8 mouse cellular contexts compared by ENCODE assay signal in the genomic region with DNA sequence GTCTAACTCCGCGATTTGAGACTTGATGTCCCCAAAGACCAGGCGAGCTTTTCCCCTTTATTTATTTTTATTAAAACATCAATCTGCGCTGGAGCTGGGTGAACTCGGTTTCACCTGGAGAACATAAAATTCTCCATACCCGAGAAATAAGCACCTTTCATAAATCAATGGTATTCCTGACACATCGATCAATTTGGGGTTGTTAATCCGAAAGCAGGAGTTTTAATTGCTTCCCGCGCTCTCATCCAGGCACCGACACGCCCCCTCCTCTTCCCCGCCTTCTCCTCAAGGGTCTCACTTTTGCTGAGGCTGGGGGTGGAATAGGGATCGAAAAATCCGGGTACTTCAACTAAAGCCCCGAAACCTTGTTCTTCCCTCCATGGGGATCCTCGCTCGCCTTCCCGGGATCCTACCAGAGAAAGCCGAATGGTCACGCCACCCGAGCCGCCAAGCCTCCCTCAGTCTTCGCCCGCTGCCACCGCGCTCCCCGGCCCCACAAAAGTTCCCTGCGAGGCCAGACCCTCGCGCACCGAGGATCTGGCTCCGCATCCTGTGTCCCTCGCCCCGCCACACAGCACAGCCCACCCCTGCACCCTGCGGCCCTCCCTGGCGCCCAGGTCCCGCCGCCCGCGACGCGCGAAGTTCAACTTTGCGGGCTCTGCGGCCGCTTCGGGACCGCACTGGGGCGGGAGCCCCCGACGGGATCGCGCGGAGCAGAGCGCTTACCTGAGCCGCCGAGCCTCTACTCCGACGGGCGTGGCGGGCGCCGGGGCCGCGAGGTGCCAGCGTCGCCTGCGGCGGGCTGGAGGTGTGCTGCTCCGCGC. TPM values are rescaled to one million over a fixed set of nuclear protein-coding genes. Genes with fewer than 3 reads are reported as not detected.
DNase-seq lines count a peak whose midpoint lies in the region; ATAC-seq lines count a peak whose summit lies in the region.

No protein-coding gene starts in this region.

- H3K4me3 ChIP-seq in hindbrain, embryonic 13.5 days = peak overlapping the region; percentile 52
- H3K4me3 ChIP-seq in midbrain, embryonic 14.5 days (replicated peaks; ENCODE audit: low read depth, low read length) = peak overlapping the region; percentile 46

- peak overlapping the region; percentile 83 for H3K27ac ChIP-seq in hindbrain, embryonic 13.5 days
- peak overlapping the region; percentile 75 for H3K27ac ChIP-seq in midbrain, embryonic 14.5 days (replicated peaks; ENCODE audit: low read depth, low read length)

- H3K36me3 ChIP-seq in hindbrain, embryonic 13.5 days = no peaks in the 10 kb centered on the region
- no peaks in the 10 kb centered on the region for H3K36me3 ChIP-seq in midbrain, embryonic 14.5 days (ENCODE audit: control insufficient read depth, insufficient read depth, low read length)

- H3K27me3 ChIP-seq in hindbrain, embryonic 13.5 days = peaks cover 88% of the 10 kb centered on the region
- H3K27me3 ChIP-seq in midbrain, embryonic 14.5 days (ENCODE audit: control insufficient read depth, insufficient read depth, low read length) = peaks cover 62% of the 10 kb centered on the region

- H3K4me1 ChIP-seq in hindbrain, embryonic 13.5 days (replicated peaks) = peaks cover 58% of the 10 kb centered on the region
- peaks cover 24% of the 10 kb centered on the region for H3K4me1 ChIP-seq in midbrain, embryonic 14.5 days (ENCODE audit: control insufficient read depth, insufficient read depth, low read length)

- peak; percentile 28 for DNase-seq in gastrocnemius, postnatal 10 days
- DNase-seq in gastrocnemius, postnatal 25 days = no peak
- peak; percentile 47 for DNase-seq in embryo, embryonic 10.5 days (ENCODE audit: low spot score)
- peak; percentile 48 for DNase-seq in midbrain, embryonic 14.5 days
- DNase-seq in c-Kit-positive CD71-positive TER-119-positive erythroid progenitor cells, embryonic 14.5 days (ENCODE audit: low spot score) = no peak
- DNase-seq in layer of hippocampus, postnatal 10 days (ENCODE audit: low spot score in 2 of 2) = no peak
- no peak for DNase-seq in layer of hippocampus, adult 9-10 months (ENCODE audit: low spot score)

- H3K9ac ChIP-seq in hindbrain, embryonic 13.5 days = peak overlapping the region; percentile 74
- H3K9ac ChIP-seq in midbrain, embryonic 14.5 days (replicated peaks; ENCODE audit: low read length) = peak overlapping the region; percentile 51

- 0% methylated on average over 72 of the region's 72 CpGs for WGBS in hindbrain, embryonic 13.5 days
- WGBS in midbrain, embryonic 14.5 days = under 1% methylated on average over 65 of the region's 72 CpGs

- ATAC-seq in hindbrain, embryonic 13.5 days (ENCODE audit: low FRiP score) = no peak
- ATAC-seq in midbrain, embryonic 14.5 days (ENCODE audit: low FRiP score, low TSS enrichment) = no peak

- H3K9me3 ChIP-seq in hindbrain, embryonic 13.5 days = no peaks in the 10 kb centered on the region
- no peaks in the 10 kb centered on the region for H3K9me3 ChIP-seq in midbrain, embryonic 14.5 days (ENCODE audit: control insufficient read depth, low read length)

- peak overlapping the region; percentile 77 for H3K4me2 ChIP-seq in hindbrain, embryonic 13.5 days
- H3K4me2 ChIP-seq in midbrain, embryonic 14.5 days (ENCODE audit: low read length) = peak overlapping the region; percentile 84

RNA-seq across cellular contexts. Expression of a gene that starts 7.9 kb away (rescaled TPM):
- 10 to 100 TPM; 16.0 to 27.5 TPM for total RNA-seq in gastrocnemius, postnatal 10 days (2021)
- total RNA-seq in gastrocnemius, postnatal 25 days (2021) = 1 to 10 TPM; 6.6 to 8.6 TPM
- 22.2 and 27.7 TPM in 2 replicates for polyA plus RNA-seq in hindbrain, embryonic 13.5 days (2015; fragmentation: Nextera tagmentation; extraction: Ambion mirVana)
- 34.0 and 43.4 TPM in 2 replicates for polyA plus RNA-seq in midbrain, embryonic 14.5 days (2014; fragmentation: Nextera tagmentation; extraction: Ambion mirVana)
- 1 to 10 TPM; 2.0 to 2.1 TPM for total RNA-seq in layer of hippocampus, postnatal 10 days (2021)

Comparison
In these comparisons a context has a peak if more than half of its experiments do, and no peak if none do; other contexts are left out.
1. DNase-seq: peak in gastrocnemius, postnatal 10 days (single experiment), embryo, embryonic 10.5 days (single experiment) and midbrain, embryonic 14.5 days (single experiment); none in gastrocnemius, postnatal 25 days (single experiment), c-Kit-positive CD71-positive TER-119-positive erythroid progenitor cells, embryonic 14.5 days (single experiment), layer of hippocampus, postnatal 10 days (0 of 2) and layer of hippocampus, adult 9-10 months (single experiment).